Mouse (Mus musculus): Measurements from ENCODE around the gene Lgalsl. TPM values are rescaled to one million over a fixed set of nuclear protein-coding genes. Genes with fewer than 3 reads are reported as not detected.

The Lgalsl gene
- polyA plus RNA-seq (2015; fragmentation: Nextera tagmentation; extraction: Ambion mirVana): 85.2 and 94.2 TPM in 2 replicates

- peak within 1 kb of the TSS; percentile 86 for H3K4me3 ChIP-seq (ENCODE audit: low read depth, low read length)
- peak within 1 kb of the TSS; percentile 86 for H3K4me2 ChIP-seq (replicated peaks; ENCODE audit: low read depth)
- H3K9ac ChIP-seq (ENCODE audit: low read length): peak within 1 kb of the TSS; percentile 96
- H3K9me3 ChIP-seq (ENCODE audit: control insufficient read depth, low read length): no peaks in the 10 kb centered on the region
- under 1% methylated on average over 96 of the region's 102 CpGs for WGBS
- ATAC-seq (ENCODE audit: low FRiP score, low TSS enrichment) (peak; percentile 93), DNase-seq (ENCODE audit: low spot score) (peak; percentile 88)
- H3K27ac ChIP-seq (replicated peaks): peak within 1 kb of the TSS; percentile 95
- peaks cover 6% of the 10 kb centered on the region for H3K36me3 ChIP-seq (ENCODE audit: control insufficient read depth, insufficient read depth, low read length)
- TF ChIP-seq EP300 (optimal IDR thresholded peaks at IDR 0.05) (no peak), CTCF (IDR thresholded peaks at IDR 0.05; ENCODE audit: low read depth) (no peak)
- H3K27me3 ChIP-seq (ENCODE audit: control insufficient read depth, insufficient read depth, low read length): no peaks in the 10 kb centered on the region
- no peaks in the 10 kb centered on the region; the same call in 1 of the 2 replicates for H3K4me1 ChIP-seq (replicated peaks; ENCODE audit: control insufficient read depth, insufficient read depth)
Observed at GRCm38 (mm10) chr11:20830686-20831505, at the start of gene Lgalsl. Lgalsl (minus strand) TSS chr11:20831056.

GRCm38 (mm10) chr11:20878644-20879043 lies 47.8 kb upstream of the Lgalsl start:
- WGBS: 78% methylated on average over 5 of the region's 5 CpGs
- Histone ChIP-seq H3K9me3 (ENCODE audit: control insufficient read depth, low read length) (no peaks in the 10 kb centered on the region), H3K27ac (replicated peaks) (no peak overlapping the region), H3K9ac (ENCODE audit: low read length) (no peak overlapping the region), H3K27me3 (ENCODE audit: control insufficient read depth, insufficient read depth, low read length) (no peaks in the 10 kb centered on the region), H3K36me3 (ENCODE audit: control insufficient read depth, insufficient read depth, low read length) (no peaks in the 10 kb centered on the region), H3K4me3 (ENCODE audit: low read depth, low read length) (no peak overlapping the region), H3K4me1 (replicated peaks; ENCODE audit: control insufficient read depth, insufficient read depth) (no peaks in the 10 kb centered on the region), H3K4me2 (replicated peaks; ENCODE audit: low read depth) (no peak overlapping the region)
- no peak for TF ChIP-seq CTCF (IDR thresholded peaks at IDR 0.05; ENCODE audit: low read depth)
- no peak for DNase-seq (ENCODE audit: low spot score)
- ATAC-seq (ENCODE audit: low FRiP score, low TSS enrichment): 0 out of 2 replicates have a peak, but pooled peaks have one; percentile 29

GRCm38 (mm10) chr11:20877578-20878096 lies 46.8 kb upstream of the Lgalsl start:
- no peak overlapping the region for H3K4me2 ChIP-seq (replicated peaks; ENCODE audit: low read depth)
- H3K9ac ChIP-seq (ENCODE audit: low read length): no peak overlapping the region
- 92% methylated on average over 3 of the region's 3 CpGs for WGBS
- TF ChIP-seq CTCF (IDR thresholded peaks at IDR 0.05; ENCODE audit: low read depth): no peak
- TF ChIP-seq EP300 (optimal IDR thresholded peaks at IDR 0.05): no peak
- no peaks in the 10 kb centered on the region for H3K27me3 ChIP-seq (ENCODE audit: control insufficient read depth, insufficient read depth, low read length)
- no peak overlapping the region for H3K4me3 ChIP-seq (ENCODE audit: low read depth, low read length)
- no peaks in the 10 kb centered on the region for H3K9me3 ChIP-seq (ENCODE audit: control insufficient read depth, low read length)
- no peaks in the 10 kb centered on the region for H3K36me3 ChIP-seq (ENCODE audit: control insufficient read depth, insufficient read depth, low read length)
- DNase-seq (ENCODE audit: low spot score) (no peak), ATAC-seq (ENCODE audit: low FRiP score, low TSS enrichment) (no peak)
- no peaks in the 10 kb centered on the region for H3K4me1 ChIP-seq (replicated peaks; ENCODE audit: control insufficient read depth, insufficient read depth)
- H3K27ac ChIP-seq (replicated peaks): no peak overlapping the region

GRCm38 (mm10) chr11:20873386-20873785 lies 42.5 kb upstream of the Lgalsl start:
- DNase-seq (ENCODE audit: low spot score) (no peak), ATAC-seq (ENCODE audit: low FRiP score, low TSS enrichment) (no peak)
- TF ChIP-seq EP300 (optimal IDR thresholded peaks at IDR 0.05) (no peak), CTCF (IDR thresholded peaks at IDR 0.05; ENCODE audit: low read depth) (no peak)
- Histone ChIP-seq H3K36me3 (ENCODE audit: control insufficient read depth, insufficient read depth, low read length) (no peaks in the 10 kb centered on the region), H3K27me3 (ENCODE audit: control insufficient read depth, insufficient read depth, low read length) (no peaks in the 10 kb centered on the region), H3K9me3 (ENCODE audit: control insufficient read depth, low read length) (no peaks in the 10 kb centered on the region), H3K4me2 (replicated peaks; ENCODE audit: low read depth) (no peak overlapping the region), H3K9ac (ENCODE audit: low read length) (no peak overlapping the region), H3K4me3 (ENCODE audit: low read depth, low read length) (no peak overlapping the region), H3K27ac (replicated peaks) (no peak overlapping the region), H3K4me1 (replicated peaks; ENCODE audit: control insufficient read depth, insufficient read depth) (no peaks in the 10 kb centered on the region)
- WGBS: 74% methylated on average over 5 of the region's 5 CpGs

GRCm38 (mm10) chr11:20872911-20873310 lies 42.1 kb upstream of the Lgalsl start:
- Histone ChIP-seq H3K27ac (replicated peaks) (peak overlapping the region; percentile 35; the same call in 1 of the 2 replicates), H3K4me2 (replicated peaks; ENCODE audit: low read depth) (no peak overlapping the region), H3K4me3 (ENCODE audit: low read depth, low read length) (no peak overlapping the region), H3K27me3 (ENCODE audit: control insufficient read depth, insufficient read depth, low read length) (no peaks in the 10 kb centered on the region), H3K9me3 (ENCODE audit: control insufficient read depth, low read length) (no peaks in the 10 kb centered on the region), H3K36me3 (ENCODE audit: control insufficient read depth, insufficient read depth, low read length) (no peaks in the 10 kb centered on the region), H3K9ac (ENCODE audit: low read length) (no peak overlapping the region), H3K4me1 (replicated peaks; ENCODE audit: control insufficient read depth, insufficient read depth) (no peaks in the 10 kb centered on the region)
- peak; percentile 69; the same call in 1 of the 2 replicates for ATAC-seq (ENCODE audit: low FRiP score, low TSS enrichment)
- TF ChIP-seq CTCF (IDR thresholded peaks at IDR 0.05; ENCODE audit: low read depth) (no peak), EP300 (optimal IDR thresholded peaks at IDR 0.05) (no peak)
- DNase-seq (ENCODE audit: low spot score): peak; percentile 25
- WGBS: 76% methylated on average over 7 of the region's 7 CpGs

GRCm38 (mm10) chr11:20872444-20872843 lies 41.6 kb upstream of the Lgalsl start:
- DNase-seq (ENCODE audit: low spot score): no peak
- peak overlapping the region; percentile 35; the same call in 1 of the 2 replicates for H3K27ac ChIP-seq (replicated peaks)
- WGBS: 74% methylated on average over 2 of the region's 2 CpGs

More at GRCm38 (mm10) chr11:20872444-20872843, 41.6 kb upstream of the Lgalsl start:
- Histone ChIP-seq H3K4me2 (replicated peaks; ENCODE audit: low read depth) (no peak overlapping the region), H3K4me3 (ENCODE audit: low read depth, low read length) (no peak overlapping the region), H3K27me3 (ENCODE audit: control insufficient read depth, insufficient read depth, low read length) (no peaks in the 10 kb centered on the region), H3K36me3 (ENCODE audit: control insufficient read depth, insufficient read depth, low read length) (no peaks in the 10 kb centered on the region), H3K9me3 (ENCODE audit: control insufficient read depth, low read length) (no peaks in the 10 kb centered on the region), H3K4me1 (replicated peaks; ENCODE audit: control insufficient read depth, insufficient read depth) (no peaks in the 10 kb centered on the region), H3K9ac (ENCODE audit: low read length) (no peak overlapping the region)
- TF ChIP-seq CTCF (IDR thresholded peaks at IDR 0.05; ENCODE audit: low read depth): no peak
- TF ChIP-seq EP300 (optimal IDR thresholded peaks at IDR 0.05): no peak
- peak; percentile 40; the same call in 1 of the 2 replicates for ATAC-seq (ENCODE audit: low FRiP score, low TSS enrichment)

All from stomach, postnatal 0 days (tissue).